Mouse (Mus musculus): Measurements from ENCODE around the gene 4930407I10Rik. TPM values are rescaled to one million over a fixed set of nuclear protein-coding genes. Genes with fewer than 3 reads are reported as not detected.
A peak's percentile ranks its signal among the peaks of the same experiment; 100 is the strongest.

4930407I10Rik gene
- polyA plus RNA-seq, 1 experiment from 2014 or later: not detected

GRCm38 (mm10) chr15:82033762-82034161 lies 25.2 kb upstream of the 4930407I10Rik start, which contains the start of gene Desi1:
Desi1 (minus strand) TSS chr15:82033862.
- Histone ChIP-seq H3K4me3 (ENCODE audit: inconsistent target) (no peak within 1 kb of the TSS), H3K27ac (no peak within 1 kb of the TSS), H3K79me2 (ENCODE audit: inconsistent target) (no peaks in the 10 kb centered on the region), H3K36me3 (ENCODE audit: inconsistent target) (peaks cover 8% of the 10 kb centered on the region; the same call in 1 of the 2 replicates)
- WGBS (ENCODE audit: missing documents): 99% methylated on average over 4 of the region's 4 CpGs

GRCm38 (mm10) chr15:82035904-82036689 lies 22.9 kb upstream of the 4930407I10Rik start:
- H3K27ac ChIP-seq: no peak overlapping the region
- H3K4me3 ChIP-seq (ENCODE audit: inconsistent target): no peak overlapping the region
- WGBS (ENCODE audit: missing documents): 82% methylated on average over 10 of the region's 12 CpGs
- H3K79me2 ChIP-seq (ENCODE audit: inconsistent target): no peaks in the 10 kb centered on the region
- H3K36me3 ChIP-seq (ENCODE audit: inconsistent target): peaks cover 11% of the 10 kb centered on the region; the same call in 1 of the 2 replicates

GRCm38 (mm10) chr15:82040650-82041049 lies 18.3 kb upstream of the 4930407I10Rik start:
- 94% methylated on average over 1 of the region's 1 CpGs for WGBS (ENCODE audit: missing documents)
- Histone ChIP-seq H3K36me3 (ENCODE audit: inconsistent target) (peaks cover 14% of the 10 kb centered on the region; the same call in 1 of the 2 replicates), H3K4me3 (ENCODE audit: inconsistent target) (no peak overlapping the region)

GRCm38 (mm10) chr15:82044166-82044784 lies 14.7 kb upstream of the 4930407I10Rik start:
- no peak overlapping the region for H3K4me3 ChIP-seq (ENCODE audit: inconsistent target)
- no peak overlapping the region for H3K27ac ChIP-seq
- H3K79me2 ChIP-seq (ENCODE audit: inconsistent target): peaks cover 49% of the 10 kb centered on the region
- H3K36me3 ChIP-seq (ENCODE audit: inconsistent target): peaks cover 10% of the 10 kb centered on the region; the same call in 1 of the 2 replicates
- 91% methylated on average over 7 of the region's 7 CpGs for WGBS (ENCODE audit: missing documents)

More at GRCm38 (mm10) chr15:82040650-82041049, 18.3 kb upstream of the 4930407I10Rik start:
- Histone ChIP-seq H3K79me2 (ENCODE audit: inconsistent target) (peaks cover 35% of the 10 kb centered on the region), H3K27ac (no peak overlapping the region)

DNA sequence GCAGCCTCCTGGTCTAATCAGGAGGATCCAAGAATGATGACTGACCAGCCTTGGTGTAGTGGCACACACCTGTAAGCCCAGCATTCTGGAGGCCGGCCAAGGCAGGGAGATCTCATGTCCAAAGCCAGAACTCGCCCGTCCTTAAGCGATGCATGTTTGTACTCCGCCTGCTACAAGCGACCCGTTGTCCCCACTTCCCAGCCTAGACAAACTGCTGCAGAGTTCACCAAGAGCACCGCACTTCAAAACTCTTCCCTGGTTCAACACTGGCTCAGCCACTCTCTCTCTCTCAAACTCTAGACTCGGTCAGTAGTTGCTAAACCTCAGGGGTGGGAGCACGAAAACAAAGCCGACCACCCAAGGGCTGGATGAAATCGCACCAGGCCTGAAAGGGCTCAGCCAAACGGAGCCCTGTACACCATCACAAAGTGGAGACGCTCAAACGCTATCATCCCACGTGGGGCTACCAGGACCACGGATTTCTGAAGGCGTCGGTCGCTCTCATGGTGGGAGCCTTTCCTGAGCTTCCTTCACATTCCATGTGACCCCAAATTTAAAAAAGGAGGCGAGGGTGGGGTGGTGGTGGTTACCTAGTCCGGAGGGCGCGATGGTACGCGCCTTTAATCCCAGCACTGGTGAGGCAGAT lies 12.6 kb upstream of the 4930407I10Rik start:
- H3K79me2 ChIP-seq (ENCODE audit: inconsistent target): peaks cover 49% of the 10 kb centered on the region
- H3K4me3 ChIP-seq (ENCODE audit: inconsistent target): peak overlapping the region; percentile 93
- H3K27ac ChIP-seq: peak overlapping the region; percentile 33; the same call in 1 of the 2 replicates
- peaks cover 4% of the 10 kb centered on the region; the same call in 1 of the 2 replicates for H3K36me3 ChIP-seq (ENCODE audit: inconsistent target)
- WGBS (ENCODE audit: missing documents): 1% methylated on average over 26 of the region's 26 CpGs

GRCm38 (mm10) chr15:82047080-82047883 lies 11.7 kb upstream of the 4930407I10Rik start, which contains the start of gene Snu13:
Snu13 (minus strand) TSS chr15:82047598.
- Histone ChIP-seq H3K79me2 (ENCODE audit: inconsistent target) (peaks cover 48% of the 10 kb centered on the region), H3K4me3 (ENCODE audit: inconsistent target) (peak within 1 kb of the TSS; percentile 93), H3K27ac (peak within 1 kb of the TSS; percentile 33; the same call in 1 of the 2 replicates), H3K36me3 (ENCODE audit: inconsistent target) (peaks cover 4% of the 10 kb centered on the region; the same call in 1 of the 2 replicates)
- WGBS (ENCODE audit: missing documents): under 1% methylated on average over 70 of the region's 74 CpGs

- WGBS (ENCODE audit: missing documents): 67% methylated on average over 5 of the region's 5 CpGs
- no peaks in the 10 kb centered on the region for H3K79me2 ChIP-seq (ENCODE audit: inconsistent target)
- no peak overlapping the region for H3K27ac ChIP-seq
- no peaks in the 10 kb centered on the region for H3K36me3 ChIP-seq (ENCODE audit: inconsistent target)
- no peak overlapping the region for H3K4me3 ChIP-seq (ENCODE audit: inconsistent target)
These were observed 6.4 kb upstream of the 4930407I10Rik start for GRCm38 (mm10) chr15:82052544-82052943.

- 72% methylated on average over 14 of the region's 14 CpGs for WGBS (ENCODE audit: missing documents)
- Histone ChIP-seq H3K79me2 (ENCODE audit: inconsistent target) (no peaks in the 10 kb centered on the region), H3K36me3 (ENCODE audit: inconsistent target) (no peaks in the 10 kb centered on the region), H3K4me3 (ENCODE audit: inconsistent target) (no peak overlapping the region), H3K27ac (no peak overlapping the region)
These were observed 5.0 kb downstream of the 4930407I10Rik start for GRCm38 (mm10) chr15:82063909-82064308.

- no peaks in the 10 kb centered on the region for H3K36me3 ChIP-seq (ENCODE audit: inconsistent target)
- no peak overlapping the region for H3K27ac ChIP-seq
- 22% methylated on average over 7 of the region's 7 CpGs for WGBS (ENCODE audit: missing documents)
These were observed 6.6 kb downstream of the 4930407I10Rik start for GRCm38 (mm10) chr15:82065511-82065910.

GRCm38 (mm10) chr15:82069898-82070297 lies 10.9 kb downstream of the 4930407I10Rik start, which contains the start of gene Mei1:
Mei1 (plus strand) TSS chr15:82069996.
- H3K36me3 ChIP-seq (ENCODE audit: inconsistent target): no peaks in the 10 kb centered on the region
- H3K27ac ChIP-seq: no peak within 1 kb of the TSS
- 39% methylated on average over 39 of the region's 40 CpGs for WGBS (ENCODE audit: missing documents)
- no peaks in the 10 kb centered on the region for H3K79me2 ChIP-seq (ENCODE audit: inconsistent target)
- no peak within 1 kb of the TSS for H3K4me3 ChIP-seq (ENCODE audit: inconsistent target)

More at GRCm38 (mm10) chr15:82065511-82065910, 6.6 kb downstream of the 4930407I10Rik start:
- no peak overlapping the region for H3K4me3 ChIP-seq (ENCODE audit: inconsistent target)
- no peaks in the 10 kb centered on the region for H3K79me2 ChIP-seq (ENCODE audit: inconsistent target)

DNA sequence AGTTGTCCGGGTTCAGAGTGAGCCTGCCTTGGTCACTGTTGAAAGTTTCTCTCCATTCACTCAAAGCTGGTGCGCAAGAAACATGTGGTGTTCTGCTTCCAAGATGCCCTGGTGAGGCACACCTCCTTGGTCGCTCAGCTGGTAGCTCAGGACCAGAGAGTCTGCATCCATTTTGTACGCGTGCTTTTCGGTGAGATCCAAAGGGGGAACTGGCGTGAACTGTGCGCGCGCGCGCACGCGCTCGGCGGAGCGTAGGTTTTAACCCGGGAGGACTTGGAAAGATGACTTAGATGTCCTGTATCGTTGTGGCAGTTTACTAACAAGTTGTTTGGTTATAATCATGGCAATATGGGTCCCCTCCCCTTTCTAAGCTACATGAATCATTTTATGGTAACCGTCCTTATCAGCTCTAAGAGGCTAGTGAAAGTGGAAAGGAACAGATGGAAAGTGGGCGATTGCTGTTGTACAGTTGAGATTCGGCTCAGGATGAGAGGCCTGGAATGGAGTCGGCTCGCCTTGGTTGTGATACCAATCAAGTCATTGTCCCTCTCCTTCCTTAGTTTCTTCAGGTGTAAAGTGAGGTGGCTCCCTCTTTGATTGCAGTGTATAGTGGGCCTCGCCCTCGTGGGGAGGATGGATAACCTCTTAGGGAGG lies 13.0 kb downstream of the 4930407I10Rik start:
- H3K27ac ChIP-seq: no peak overlapping the region
- H3K4me3 ChIP-seq (ENCODE audit: inconsistent target): no peak overlapping the region
- H3K79me2 ChIP-seq (ENCODE audit: inconsistent target): no peaks in the 10 kb centered on the region
- no peaks in the 10 kb centered on the region for H3K36me3 ChIP-seq (ENCODE audit: inconsistent target)
- 91% methylated on average over 24 of the region's 26 CpGs for WGBS (ENCODE audit: missing documents)

GRCm38 (mm10) chr15:82073490-82073889 lies 14.5 kb downstream of the 4930407I10Rik start:
- WGBS (ENCODE audit: missing documents): 96% methylated on average over 5 of the region's 7 CpGs
- Histone ChIP-seq H3K36me3 (ENCODE audit: inconsistent target) (no peaks in the 10 kb centered on the region), H3K79me2 (ENCODE audit: inconsistent target) (no peaks in the 10 kb centered on the region), H3K4me3 (ENCODE audit: inconsistent target) (no peak overlapping the region), H3K27ac (no peak overlapping the region)

GRCm38 (mm10) chr15:82079883-82080282 lies 20.9 kb downstream of the 4930407I10Rik start:
- 68% methylated on average over 8 of the region's 10 CpGs for WGBS (ENCODE audit: missing documents)
- H3K36me3 ChIP-seq (ENCODE audit: inconsistent target): no peaks in the 10 kb centered on the region
- no peaks in the 10 kb centered on the region for H3K79me2 ChIP-seq (ENCODE audit: inconsistent target)
- no peak overlapping the region for H3K4me3 ChIP-seq (ENCODE audit: inconsistent target)
- H3K27ac ChIP-seq: no peak overlapping the region

Data from macrophage (primary cell).